Mouse (Mus musculus): ENCODE data around the gene Cd302. TPM values are rescaled to one million over a fixed set of nuclear protein-coding genes. Genes with fewer than 3 reads are reported as not detected.

Gene Cd302
- polyA plus RNA-seq, 1 experiment from 2014 or later: 58.5 TPM

DNA sequence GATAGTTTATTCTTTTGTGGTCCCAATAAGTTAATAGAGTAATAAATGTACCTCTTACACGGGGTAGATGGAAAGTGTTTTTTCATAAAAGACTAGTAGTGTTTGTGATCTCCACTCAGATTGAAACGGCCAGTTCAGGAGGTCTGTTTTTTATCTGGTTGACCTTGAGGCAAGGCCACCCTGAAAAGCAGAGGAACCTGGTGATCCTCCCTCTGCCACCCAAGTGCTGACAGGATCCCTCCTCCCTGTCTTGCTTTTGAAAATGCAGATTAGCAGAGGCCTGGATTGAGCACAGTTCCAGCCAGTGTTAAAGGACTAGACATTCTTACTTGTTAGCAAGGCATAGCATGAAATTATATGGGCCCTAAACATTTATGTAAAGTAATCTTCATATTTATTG lies 51.1 kb downstream of the Cd302 start:
- Histone ChIP-seq H3K9me3 (ENCODE audit: control insufficient read depth) (no peaks in the 10 kb centered on the region), H3K9ac (ENCODE audit: low read depth, low read length) (no peak overlapping the region), H3K4me2 (replicated peaks; ENCODE audit: low read depth) (no peak overlapping the region), H3K4me3 (ENCODE audit: low read depth, low read length) (no peak overlapping the region), H3K4me1 (replicated peaks; ENCODE audit: control insufficient read depth, insufficient read depth, low read length) (no peaks in the 10 kb centered on the region), H3K36me3 (ENCODE audit: control insufficient read depth, insufficient read depth) (peaks cover 59% of the 10 kb centered on the region), H3K27ac (ENCODE audit: low read depth, low read length) (no peak overlapping the region), H3K27me3 (replicated peaks; ENCODE audit: control insufficient read depth, insufficient read depth, low read length) (no peaks in the 10 kb centered on the region)
- ATAC-seq: no peak
- TF ChIP-seq CTCF (IDR thresholded peaks at IDR 0.05; ENCODE audit: low read depth): no peak
- WGBS: 26% methylated on average over 2 of the region's 2 CpGs

DNA sequence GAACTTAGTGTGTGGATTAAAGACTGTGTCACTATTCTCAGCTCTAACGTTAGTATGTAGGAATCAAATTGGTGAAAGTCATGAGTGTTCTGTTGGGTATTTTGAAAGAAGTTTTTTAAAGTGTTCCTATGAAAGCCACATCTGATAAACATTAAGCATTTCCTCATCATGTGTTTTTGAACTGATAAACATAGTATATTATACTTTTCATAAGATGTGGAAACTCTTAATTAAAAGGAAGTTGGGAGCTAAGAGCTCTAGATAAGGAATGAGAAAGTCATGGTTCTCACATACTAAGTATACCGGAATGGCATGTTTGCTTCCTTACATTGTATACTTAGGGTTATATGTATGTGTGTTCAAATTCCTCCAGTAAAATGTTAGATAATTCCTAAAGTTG lies 53.9 kb downstream of the Cd302 start:
- no peak for TF ChIP-seq CTCF (IDR thresholded peaks at IDR 0.05; ENCODE audit: low read depth)
- Histone ChIP-seq H3K27ac (ENCODE audit: low read depth, low read length) (no peak overlapping the region), H3K36me3 (ENCODE audit: control insufficient read depth, insufficient read depth) (peaks cover 40% of the 10 kb centered on the region), H3K4me3 (ENCODE audit: low read depth, low read length) (no peak overlapping the region), H3K9me3 (ENCODE audit: control insufficient read depth) (no peaks in the 10 kb centered on the region), H3K9ac (ENCODE audit: low read depth, low read length) (no peak overlapping the region), H3K4me2 (replicated peaks; ENCODE audit: low read depth) (no peak overlapping the region), H3K4me1 (replicated peaks; ENCODE audit: control insufficient read depth, insufficient read depth, low read length) (no peaks in the 10 kb centered on the region), H3K27me3 (replicated peaks; ENCODE audit: control insufficient read depth, insufficient read depth, low read length) (no peaks in the 10 kb centered on the region)
- ATAC-seq: no peak
- WGBS: 75% methylated on average over 2 of the region's 2 CpGs

DNA sequence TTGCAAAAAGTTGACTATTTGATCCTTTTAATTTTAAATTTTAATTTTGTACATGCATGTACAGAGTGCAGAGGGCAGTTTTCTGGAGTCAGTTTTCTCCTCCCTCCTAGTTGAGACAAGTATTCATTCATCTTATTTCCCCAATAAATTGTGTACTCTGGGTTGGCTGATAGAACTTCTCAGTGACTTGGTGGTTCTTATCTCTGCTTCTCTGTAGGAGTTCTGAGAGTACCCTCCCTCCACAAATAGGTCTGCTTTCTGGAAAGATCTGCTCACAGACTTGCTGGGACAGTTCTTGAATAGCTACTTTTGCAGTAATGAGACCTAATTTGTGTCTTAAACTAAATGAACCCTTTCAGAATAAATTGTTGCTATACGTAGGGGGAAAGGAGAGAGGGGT lies 55.8 kb downstream of the Cd302 start:
- no peak for ATAC-seq
- no peaks in the 10 kb centered on the region for H3K9me3 ChIP-seq (ENCODE audit: control insufficient read depth)
- H3K27me3 ChIP-seq (replicated peaks; ENCODE audit: control insufficient read depth, insufficient read depth, low read length): no peaks in the 10 kb centered on the region
- 93% methylated on average over 1 of the region's 1 CpGs for WGBS
- H3K4me2 ChIP-seq (replicated peaks; ENCODE audit: low read depth): no peak overlapping the region
- H3K27ac ChIP-seq (ENCODE audit: low read depth, low read length): no peak overlapping the region
- no peaks in the 10 kb centered on the region for H3K4me1 ChIP-seq (replicated peaks; ENCODE audit: control insufficient read depth, insufficient read depth, low read length)
- no peak overlapping the region for H3K4me3 ChIP-seq (ENCODE audit: low read depth, low read length)
- peaks cover 27% of the 10 kb centered on the region for H3K36me3 ChIP-seq (ENCODE audit: control insufficient read depth, insufficient read depth)
- no peak overlapping the region for H3K9ac ChIP-seq (ENCODE audit: low read depth, low read length)
- no peak for TF ChIP-seq CTCF (IDR thresholded peaks at IDR 0.05; ENCODE audit: low read depth)

DNA sequence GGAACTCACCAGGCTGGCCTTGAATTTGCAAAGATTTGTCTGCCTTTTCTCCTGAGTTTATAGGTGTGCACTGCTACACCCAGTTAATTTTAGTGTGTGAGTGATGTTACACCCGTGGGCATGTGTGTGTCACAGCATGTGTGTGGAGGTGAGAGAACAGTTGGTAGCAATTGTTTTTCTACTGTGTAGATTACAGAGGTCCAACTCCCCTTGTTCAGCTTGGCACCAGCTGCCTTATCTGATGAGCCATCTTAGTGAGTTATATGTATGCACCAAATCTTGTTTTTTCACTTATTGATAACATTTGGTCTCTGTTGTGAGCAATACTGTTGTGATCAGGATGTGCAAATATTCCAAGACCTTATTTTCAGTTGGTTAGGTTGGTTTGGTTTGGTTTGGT lies 60.8 kb downstream of the Cd302 start:
- ATAC-seq: no peak
- TF ChIP-seq CTCF (IDR thresholded peaks at IDR 0.05; ENCODE audit: low read depth): no peak
- no peaks in the 10 kb centered on the region for H3K9me3 ChIP-seq (ENCODE audit: control insufficient read depth)
- peaks cover 4% of the 10 kb centered on the region; the same call in 1 of the 2 replicates for H3K4me1 ChIP-seq (replicated peaks; ENCODE audit: control insufficient read depth, insufficient read depth, low read length)
- H3K27me3 ChIP-seq (replicated peaks; ENCODE audit: control insufficient read depth, insufficient read depth, low read length): no peaks in the 10 kb centered on the region
- no peaks in the 10 kb centered on the region for H3K36me3 ChIP-seq (ENCODE audit: control insufficient read depth, insufficient read depth)
- WGBS: 67% methylated on average over 1 of the region's 1 CpGs
- H3K4me3 ChIP-seq (ENCODE audit: low read depth, low read length): no peak overlapping the region
- no peak overlapping the region for H3K9ac ChIP-seq (ENCODE audit: low read depth, low read length)
- no peak overlapping the region for H3K4me2 ChIP-seq (replicated peaks; ENCODE audit: low read depth)
- H3K27ac ChIP-seq (ENCODE audit: low read depth, low read length): no peak overlapping the region

DNA sequence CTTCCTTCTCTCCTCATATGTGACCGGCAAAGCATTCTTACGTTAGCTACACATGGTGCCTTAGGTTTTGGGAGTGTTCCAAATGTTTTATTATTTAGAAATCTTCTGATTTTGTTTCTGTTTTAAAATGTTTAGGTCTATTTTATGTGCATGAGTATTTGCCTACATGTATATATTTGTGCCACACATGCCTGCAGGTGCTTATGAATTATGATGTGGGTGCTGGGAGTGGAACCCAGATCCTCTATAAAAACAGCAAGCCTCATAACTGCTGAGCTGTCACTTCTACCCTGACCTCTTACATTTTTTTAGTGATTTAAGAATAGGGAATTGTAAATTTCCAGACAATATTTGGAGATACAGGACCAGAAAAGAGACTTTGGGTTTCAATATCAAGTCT lies 62.3 kb downstream of the Cd302 start:
- Histone ChIP-seq H3K36me3 (ENCODE audit: control insufficient read depth, insufficient read depth) (peaks cover 5% of the 10 kb centered on the region; the same call in 1 of the 2 replicates), H3K4me2 (replicated peaks; ENCODE audit: low read depth) (no peak overlapping the region), H3K27me3 (replicated peaks; ENCODE audit: control insufficient read depth, insufficient read depth, low read length) (no peaks in the 10 kb centered on the region), H3K9ac (ENCODE audit: low read depth, low read length) (no peak overlapping the region), H3K4me3 (ENCODE audit: low read depth, low read length) (no peak overlapping the region), H3K9me3 (ENCODE audit: control insufficient read depth) (no peaks in the 10 kb centered on the region), H3K4me1 (replicated peaks; ENCODE audit: control insufficient read depth, insufficient read depth, low read length) (peaks cover 4% of the 10 kb centered on the region; the same call in 1 of the 2 replicates), H3K27ac (ENCODE audit: low read depth, low read length) (no peak overlapping the region)
- no peak for ATAC-seq
- WGBS: 76% methylated on average over 2 of the region's 2 CpGs
- TF ChIP-seq CTCF (IDR thresholded peaks at IDR 0.05; ENCODE audit: low read depth): no peak

DNA sequence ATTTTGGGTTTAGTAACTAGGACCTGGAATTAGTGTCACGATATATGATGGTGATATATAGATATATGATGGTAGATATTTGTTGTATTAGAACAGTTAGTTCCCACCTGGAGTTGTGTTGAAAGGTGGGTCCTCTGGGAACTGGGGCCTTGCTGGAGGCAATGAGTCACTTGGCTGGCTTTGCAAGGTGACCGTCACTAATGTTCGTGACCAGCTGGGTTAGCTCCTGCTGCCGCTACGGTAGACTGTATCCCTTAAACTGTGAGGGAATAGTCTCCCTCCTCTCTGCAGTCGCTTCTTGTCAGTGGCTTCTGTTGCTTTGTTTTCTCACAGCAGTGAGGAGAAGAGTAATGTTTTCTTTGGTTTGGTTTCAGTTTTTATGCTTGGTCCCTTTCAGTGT lies 63.1 kb downstream of the Cd302 start:
- Histone ChIP-seq H3K27me3 (replicated peaks; ENCODE audit: control insufficient read depth, insufficient read depth, low read length) (no peaks in the 10 kb centered on the region), H3K36me3 (ENCODE audit: control insufficient read depth, insufficient read depth) (peaks cover 5% of the 10 kb centered on the region; the same call in 1 of the 2 replicates), H3K9ac (ENCODE audit: low read depth, low read length) (no peak overlapping the region), H3K9me3 (ENCODE audit: control insufficient read depth) (no peaks in the 10 kb centered on the region), H3K4me2 (replicated peaks; ENCODE audit: low read depth) (no peak overlapping the region), H3K27ac (ENCODE audit: low read depth, low read length) (no peak overlapping the region), H3K4me1 (replicated peaks; ENCODE audit: control insufficient read depth, insufficient read depth, low read length) (peaks cover 8% of the 10 kb centered on the region; the same call in 1 of the 2 replicates), H3K4me3 (ENCODE audit: low read depth, low read length) (no peak overlapping the region)
- ATAC-seq: no peak
- WGBS: 44% methylated on average over 6 of the region's 6 CpGs
- no peak for TF ChIP-seq CTCF (IDR thresholded peaks at IDR 0.05; ENCODE audit: low read depth)

DNA sequence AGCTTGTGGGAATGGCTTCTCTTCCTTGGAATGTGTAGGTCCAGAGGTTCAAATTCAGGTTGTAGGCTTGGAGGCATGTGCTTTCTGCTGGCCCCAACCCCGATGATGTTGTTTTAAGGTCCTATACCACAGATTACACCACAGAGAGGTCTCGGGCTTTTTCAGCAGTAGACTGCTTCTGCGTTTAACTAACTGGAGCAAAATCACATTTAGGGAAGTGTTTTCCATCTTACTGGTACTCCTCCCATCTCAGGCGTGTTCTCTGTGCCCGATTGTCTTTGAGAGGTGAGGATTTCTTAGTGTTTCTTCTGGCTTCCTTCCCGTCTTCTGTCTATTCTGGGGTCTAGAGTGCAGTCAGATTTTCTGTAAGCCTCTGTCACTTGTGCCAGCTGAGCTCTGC lies 66.7 kb downstream of the Cd302 start:
- no peak for TF ChIP-seq CTCF (IDR thresholded peaks at IDR 0.05; ENCODE audit: low read depth)
- H3K36me3 ChIP-seq (ENCODE audit: control insufficient read depth, insufficient read depth): peaks cover 5% of the 10 kb centered on the region; the same call in 1 of the 2 replicates
- no peak overlapping the region for H3K4me2 ChIP-seq (replicated peaks; ENCODE audit: low read depth)
- H3K9me3 ChIP-seq (ENCODE audit: control insufficient read depth): no peaks in the 10 kb centered on the region
- H3K4me3 ChIP-seq (ENCODE audit: low read depth, low read length): no peak overlapping the region
- H3K9ac ChIP-seq (ENCODE audit: low read depth, low read length): no peak overlapping the region
- ATAC-seq: no peak
- H3K27ac ChIP-seq (ENCODE audit: low read depth, low read length): no peak overlapping the region
- H3K4me1 ChIP-seq (replicated peaks; ENCODE audit: control insufficient read depth, insufficient read depth, low read length): peaks cover 8% of the 10 kb centered on the region; the same call in 1 of the 2 replicates
- H3K27me3 ChIP-seq (replicated peaks; ENCODE audit: control insufficient read depth, insufficient read depth, low read length): no peaks in the 10 kb centered on the region
- 76% methylated on average over 6 of the region's 6 CpGs for WGBS

Data from intestine, postnatal 0 days (tissue).